Mouse (Mus musculus): ENCODE measurements around the gene Coro2b.
A peak's percentile ranks its signal among the peaks of the same experiment; 100 is the strongest.

Gene Coro2b

DNA sequence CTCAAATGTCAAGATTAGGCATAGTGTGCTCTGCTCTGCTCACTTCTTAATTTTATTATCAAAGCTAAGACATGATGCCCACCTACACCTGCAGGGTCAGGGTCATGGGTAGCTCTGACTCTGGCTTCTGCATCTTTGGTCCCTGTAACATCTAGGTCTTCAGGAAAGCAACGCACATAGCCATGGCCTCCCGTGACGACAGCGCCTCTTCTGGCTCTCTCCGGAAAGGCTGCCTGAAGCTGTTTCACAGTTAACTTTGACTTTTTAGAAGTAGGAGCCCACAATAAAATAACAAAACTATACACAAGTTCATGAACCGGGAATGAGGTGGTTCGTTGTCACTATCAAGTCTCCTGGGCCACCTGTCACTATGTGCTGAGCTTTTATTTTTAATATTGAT lies 99.4 kb downstream of the Coro2b start:
- no peak for DNase-seq

DNA sequence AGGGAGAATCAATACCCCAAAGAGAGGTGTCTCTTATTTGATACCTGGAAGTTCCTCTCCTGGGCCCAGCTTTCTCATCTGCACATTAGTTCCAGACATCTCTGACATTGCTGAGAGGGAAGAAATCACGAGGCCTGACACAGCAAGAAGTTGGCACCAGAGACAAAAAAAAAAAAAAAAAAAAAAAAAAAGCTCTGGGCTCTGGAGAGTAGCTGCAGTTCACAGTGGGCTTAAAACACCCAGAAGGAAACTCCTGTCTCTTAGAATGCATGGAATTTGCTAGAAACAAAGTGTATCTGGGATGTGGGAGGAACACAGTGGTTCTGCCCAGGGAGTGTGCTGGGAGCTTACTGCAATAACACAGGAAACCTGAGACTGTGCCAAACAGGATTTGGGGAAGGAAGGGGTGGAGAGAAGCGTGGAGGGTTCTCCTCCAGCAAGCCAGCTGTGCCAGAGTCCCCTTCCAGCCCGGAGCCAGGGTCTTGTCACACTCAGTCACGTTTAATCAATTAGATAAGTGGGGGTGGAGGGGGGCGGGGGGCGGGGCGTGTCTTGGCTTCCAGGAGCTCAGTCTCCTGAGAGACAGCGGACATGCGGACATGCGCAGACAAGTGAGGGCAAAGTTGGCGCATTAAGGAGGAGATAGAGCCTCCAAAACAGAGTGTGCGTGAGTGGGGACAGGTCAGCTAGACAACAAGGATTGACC lies 101.1 kb downstream of the Coro2b start:
- peak; percentile 69 to 76 for DNase-seq

DNA sequence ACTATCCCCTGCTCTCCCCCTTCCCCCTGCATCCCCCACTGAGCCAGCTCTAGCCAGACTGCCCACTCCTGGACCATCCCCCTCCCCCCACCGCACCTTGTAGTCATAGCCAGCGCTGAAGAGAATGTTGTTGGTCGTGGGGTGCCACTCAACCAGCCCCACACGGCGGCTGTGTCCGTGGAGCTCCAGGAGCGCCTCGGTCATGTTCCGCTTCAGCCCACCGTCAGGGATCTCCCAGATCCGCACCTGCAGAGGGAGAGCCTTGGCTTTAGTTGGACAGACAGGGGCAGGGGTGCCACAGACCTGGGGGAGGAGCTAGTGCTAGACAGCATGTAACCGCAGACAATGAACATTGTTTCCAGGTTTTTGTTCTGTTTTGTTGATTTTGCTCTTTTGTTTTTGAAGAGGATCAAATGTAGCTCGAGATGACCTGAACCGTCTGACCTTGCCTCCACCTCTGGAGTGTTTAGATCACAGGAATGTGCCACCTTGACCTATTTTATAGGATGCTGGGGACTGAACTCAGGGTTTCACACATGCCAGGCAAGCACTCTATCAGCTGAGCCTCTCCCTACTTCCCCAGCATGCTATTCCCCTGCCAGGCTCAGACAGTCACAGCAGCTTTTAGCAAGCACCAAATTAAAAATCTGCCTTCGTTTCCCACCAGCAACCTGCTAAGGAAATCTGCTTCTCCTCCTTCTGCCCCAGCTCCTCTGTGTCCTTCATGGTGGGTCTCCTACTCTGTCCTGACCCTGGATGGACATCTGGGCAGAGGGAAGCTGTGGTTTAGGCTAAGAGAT lies 104.4 kb downstream of the Coro2b start:
- peak; percentile 23 to 38 for DNase-seq

DNA sequence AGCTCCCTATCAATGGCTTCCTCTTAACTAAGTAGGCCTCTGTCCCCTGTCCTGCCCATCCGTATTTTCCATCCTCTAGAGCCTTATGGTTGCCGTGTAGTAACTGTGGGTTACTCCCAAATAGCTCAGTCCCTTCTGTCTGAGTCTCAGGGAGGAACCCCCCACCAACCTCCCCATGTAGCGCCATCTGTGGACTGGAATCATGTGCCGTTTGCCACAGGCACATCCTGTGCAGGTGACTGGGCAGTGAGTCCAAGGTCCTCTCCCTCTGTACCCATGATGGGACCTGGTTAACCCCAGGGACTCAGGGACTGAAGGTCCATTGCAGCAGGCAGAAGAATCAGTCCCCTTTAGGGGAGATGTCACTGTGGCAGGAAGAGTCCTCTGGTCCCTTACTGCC lies 106.1 kb downstream of the Coro2b start:
- DNase-seq: peak in 1 of 2 experiments; percentile 17

DNA sequence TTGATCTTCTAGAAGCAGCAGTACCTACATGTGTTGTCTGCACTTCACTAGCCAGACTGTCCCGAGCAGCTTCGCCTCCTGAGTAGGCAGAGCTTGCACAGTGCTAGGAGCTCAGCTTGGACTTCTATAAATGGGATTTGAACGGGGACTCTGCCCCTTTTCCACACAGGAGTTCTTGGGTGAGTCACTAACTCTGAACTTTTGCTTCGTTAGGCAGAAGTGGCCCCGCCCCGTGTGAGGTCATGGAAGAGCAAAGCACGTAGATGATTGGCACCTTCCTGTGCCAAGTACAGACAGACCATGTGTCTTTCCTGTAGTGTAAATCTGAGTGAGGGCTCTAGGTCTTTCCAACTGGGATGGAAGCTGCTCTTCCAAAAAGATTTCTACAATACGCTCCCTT lies 109.8 kb downstream of the Coro2b start:
- DNase-seq: no peak

DNA sequence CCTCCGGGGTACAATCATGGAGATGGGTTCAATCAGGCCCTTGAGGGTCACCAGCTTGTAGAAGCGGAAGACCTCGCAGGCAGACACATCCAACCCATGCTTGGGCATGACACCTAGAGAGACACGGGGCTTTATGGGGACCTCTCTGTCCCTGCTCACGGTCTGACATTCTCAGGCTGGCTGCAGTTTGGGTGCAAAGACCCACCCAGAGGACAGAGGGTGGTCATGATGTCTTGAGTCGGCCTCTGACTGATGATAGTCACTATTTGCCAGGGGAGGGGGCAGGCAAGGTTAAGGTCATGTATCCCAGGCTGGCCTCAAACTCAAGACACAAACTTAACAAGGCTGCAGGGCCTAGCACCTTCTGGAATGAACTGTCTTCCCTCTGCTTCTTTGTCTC lies 110.3 kb downstream of the Coro2b start:
- DNase-seq: no peak

DNA sequence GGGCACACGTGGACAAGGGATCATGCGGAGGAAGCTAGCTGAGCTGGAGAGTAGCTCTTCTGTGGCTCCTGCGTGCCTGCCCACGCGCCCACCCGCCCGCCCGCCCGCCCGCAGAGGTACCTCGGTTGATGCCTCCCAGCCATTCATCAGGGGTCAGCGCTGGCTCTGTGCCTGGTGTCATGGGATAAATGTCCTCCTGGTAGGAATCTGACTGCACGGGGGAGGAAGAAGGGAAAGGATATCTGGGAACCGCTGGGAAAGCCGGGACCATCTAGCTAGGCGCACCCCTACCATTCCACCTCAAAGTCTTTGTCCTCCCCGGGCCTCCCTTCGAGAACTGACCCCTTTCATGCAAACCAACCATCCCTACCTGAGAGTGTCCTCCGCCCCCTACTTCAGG lies 110.8 kb downstream of the Coro2b start:
- peak in 1 of 2 experiments; percentile 25 for DNase-seq

DNA sequence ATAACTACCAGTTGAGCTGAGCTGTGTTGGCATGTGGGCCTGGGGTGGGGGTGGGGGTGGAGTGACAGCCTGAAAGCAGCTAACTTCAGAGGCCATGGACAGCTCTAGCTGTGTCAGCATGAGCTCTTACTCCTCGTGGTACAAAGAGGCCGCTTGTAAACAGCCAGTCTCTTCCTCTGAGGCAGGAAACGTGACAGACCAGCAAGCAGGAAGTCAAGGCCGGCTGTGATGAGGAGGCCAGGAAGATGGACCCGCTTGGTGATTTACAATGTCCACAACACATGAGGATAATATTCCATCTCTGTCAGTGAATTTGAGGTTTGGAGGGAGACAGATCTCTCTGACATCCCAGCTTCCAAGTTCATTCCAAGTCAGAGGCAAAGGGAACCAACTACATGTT lies 111.6 kb downstream of the Coro2b start:
- DNase-seq: no peak

DNA sequence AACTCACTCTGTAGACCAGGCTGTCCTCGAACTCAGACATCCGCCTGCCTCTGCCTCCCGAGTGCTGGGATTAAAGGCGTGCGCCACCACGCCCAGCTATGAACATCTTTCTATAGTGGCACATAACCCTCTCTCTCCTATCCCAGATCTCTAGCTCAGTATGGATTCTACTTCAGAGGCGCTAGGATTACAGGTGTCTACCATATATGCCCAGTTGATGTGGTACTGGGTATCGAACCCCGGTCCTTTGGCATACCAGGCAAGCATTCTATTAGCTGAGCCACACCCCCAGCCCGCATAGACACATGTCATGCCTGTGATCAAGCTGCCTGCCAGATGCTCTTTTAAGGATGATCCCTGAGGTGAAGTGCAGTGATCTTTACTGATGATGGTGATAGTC lies 113.0 kb downstream of the Coro2b start:
- DNase-seq: peak in 1 of 2 experiments; percentile 16

DNA sequence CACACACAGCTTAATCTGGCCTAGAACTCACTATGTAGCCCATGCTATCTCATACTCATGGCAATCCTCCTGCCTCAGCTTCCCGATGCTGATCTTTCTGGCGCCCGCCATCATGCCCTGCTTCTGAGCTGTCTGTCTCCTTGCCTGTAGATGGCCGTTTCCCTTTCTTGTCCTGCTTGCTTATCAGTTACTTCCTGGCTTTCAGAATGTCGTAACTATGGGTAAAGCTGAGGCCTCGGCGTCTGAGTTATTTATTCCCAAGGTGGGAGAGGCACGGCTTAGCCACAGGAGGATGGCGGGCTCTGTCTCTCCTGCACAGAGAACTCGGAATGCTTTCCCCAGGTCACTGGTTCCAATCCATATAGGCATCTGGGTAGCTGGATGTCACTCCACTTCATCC lies 113.9 kb downstream of the Coro2b start:
- DNase-seq: peak in 1 of 2 experiments; percentile 15

DNA sequence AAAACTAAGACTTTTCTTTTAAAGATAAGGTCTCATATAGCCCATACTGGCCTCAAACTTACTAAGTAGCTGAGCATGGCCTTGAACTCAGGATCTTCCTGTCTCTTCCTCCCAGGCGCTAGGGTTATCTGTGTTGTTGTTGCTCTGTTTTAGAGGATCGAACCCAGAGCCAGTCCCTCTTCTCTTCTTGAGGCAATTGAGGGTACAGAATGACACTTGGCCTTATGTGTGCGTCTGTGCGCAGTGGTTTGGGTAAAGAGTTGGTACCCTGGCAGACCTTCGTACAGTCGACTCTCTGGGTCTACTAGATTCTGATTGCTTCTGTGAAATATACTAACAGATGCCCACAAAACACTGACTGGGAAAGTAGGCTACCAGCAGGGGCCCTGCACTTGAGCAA lies 114.9 kb downstream of the Coro2b start:
- DNase-seq: peak in 1 of 2 experiments; percentile 17

DNA sequence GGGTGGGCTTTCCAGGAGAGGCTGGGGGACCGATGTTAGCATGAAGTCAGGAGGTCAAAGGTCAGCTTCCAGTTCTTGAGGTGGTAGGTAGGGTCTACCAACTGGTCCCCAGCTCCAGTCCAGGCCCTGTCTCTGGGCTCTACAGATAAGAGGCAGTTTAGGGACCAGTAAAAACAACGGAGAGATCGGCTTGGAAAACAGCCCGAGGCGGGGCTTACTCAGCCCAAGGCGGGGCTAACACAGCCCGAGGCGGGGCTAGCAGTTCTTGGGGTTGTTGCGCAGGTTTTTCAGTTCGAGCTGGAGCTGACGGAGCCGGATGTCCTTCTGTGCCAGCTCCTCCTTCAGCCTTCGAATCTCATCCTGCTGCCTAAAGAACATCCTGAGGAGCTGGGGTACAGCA lies 115.8 kb downstream of the Coro2b start:
- DNase-seq: peak; percentile 67 to 76

DNA sequence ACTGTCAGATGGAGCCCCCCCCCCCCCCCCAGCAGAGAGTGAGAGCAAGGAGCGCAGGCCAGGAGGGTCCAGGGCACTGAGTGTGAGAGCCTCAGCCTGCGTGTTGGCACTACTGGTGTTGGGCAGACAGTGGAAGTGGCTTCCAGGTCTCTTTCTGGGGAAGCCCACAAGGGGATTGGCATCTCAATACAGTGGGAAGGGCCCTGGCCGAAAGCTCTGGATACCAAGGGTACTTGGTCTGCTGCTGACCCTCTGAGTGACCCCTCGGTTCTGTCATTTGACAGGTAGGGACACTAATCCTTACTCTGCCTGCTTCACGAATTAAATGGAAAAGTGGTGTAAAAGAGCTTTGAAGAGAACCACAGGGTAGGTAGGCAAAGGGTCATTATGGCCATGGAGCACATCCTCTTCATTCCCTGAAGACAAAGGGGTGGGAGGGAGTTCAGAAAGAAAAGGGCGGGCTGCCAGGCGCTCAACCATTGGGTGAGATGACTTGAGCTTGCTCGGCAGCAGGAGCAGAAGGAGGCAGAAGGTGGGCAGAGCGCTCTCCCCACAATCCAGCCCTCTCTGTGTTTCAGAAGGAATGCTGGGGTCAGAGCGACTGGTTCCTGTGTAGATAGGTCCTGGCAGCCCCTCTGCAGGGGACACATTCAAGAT lies 116.5 kb downstream of the Coro2b start:
- peak; percentile 76 to 77 for DNase-seq

DNA sequence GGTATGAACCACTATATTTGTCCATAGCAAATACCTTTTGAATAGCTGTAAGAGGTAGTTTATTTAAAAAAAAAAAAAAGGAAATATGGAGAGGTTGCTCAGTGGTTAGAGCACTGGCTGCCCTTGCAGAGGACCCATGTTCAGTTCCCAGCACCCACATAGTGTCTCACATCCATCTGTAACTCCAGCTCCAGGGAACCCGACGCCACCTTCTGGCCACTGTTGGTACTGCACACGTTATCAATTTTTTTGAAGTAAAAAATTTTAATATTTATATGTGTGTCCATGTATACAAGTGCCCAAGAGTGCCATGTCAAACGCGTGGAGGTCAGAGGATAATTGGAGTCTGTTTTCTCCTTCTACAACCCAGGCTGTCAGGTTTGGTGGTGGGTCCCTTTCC lies 118.1 kb downstream of the Coro2b start:
- peak in 1 of 2 experiments; percentile 42 for DNase-seq

DNA sequence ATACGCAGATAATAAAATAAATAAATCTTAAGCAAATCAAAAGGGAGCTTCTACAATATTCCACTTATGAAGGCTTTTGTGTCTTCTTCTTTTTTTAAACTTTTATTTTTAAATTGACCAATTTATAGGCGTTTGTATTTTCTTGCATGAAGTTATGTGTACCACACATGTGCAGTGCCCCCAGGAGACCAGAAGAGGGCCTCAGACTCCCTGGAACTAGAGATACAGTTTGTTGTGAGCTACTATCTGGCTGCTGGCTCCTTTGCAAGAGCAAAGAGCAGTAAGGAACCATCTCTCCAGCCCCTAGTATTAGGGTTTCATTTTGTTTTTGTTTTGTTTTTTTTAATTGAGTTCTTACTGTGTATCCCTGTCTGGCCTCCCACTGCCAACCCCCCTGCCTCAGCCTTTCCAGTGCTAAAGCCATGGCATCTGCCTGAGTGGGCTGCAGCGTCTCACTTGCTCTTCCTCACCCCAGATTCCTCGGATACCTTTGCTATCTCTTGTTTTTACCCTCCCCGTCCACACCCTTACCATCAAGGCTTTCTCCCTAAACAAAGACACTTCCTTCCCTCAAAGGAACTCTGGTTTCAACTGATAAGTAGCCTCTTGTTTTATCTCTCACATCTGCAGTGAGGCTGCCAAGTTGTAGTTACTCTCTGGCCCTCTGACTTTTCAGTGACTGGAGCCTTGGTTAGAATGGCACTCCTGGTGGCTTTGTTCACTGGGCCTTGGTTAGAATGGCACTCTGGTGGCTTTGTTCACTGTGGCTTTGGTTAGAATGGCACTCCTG lies 129.3 kb downstream of the Coro2b start:
- DNase-seq: no peak

DNA sequence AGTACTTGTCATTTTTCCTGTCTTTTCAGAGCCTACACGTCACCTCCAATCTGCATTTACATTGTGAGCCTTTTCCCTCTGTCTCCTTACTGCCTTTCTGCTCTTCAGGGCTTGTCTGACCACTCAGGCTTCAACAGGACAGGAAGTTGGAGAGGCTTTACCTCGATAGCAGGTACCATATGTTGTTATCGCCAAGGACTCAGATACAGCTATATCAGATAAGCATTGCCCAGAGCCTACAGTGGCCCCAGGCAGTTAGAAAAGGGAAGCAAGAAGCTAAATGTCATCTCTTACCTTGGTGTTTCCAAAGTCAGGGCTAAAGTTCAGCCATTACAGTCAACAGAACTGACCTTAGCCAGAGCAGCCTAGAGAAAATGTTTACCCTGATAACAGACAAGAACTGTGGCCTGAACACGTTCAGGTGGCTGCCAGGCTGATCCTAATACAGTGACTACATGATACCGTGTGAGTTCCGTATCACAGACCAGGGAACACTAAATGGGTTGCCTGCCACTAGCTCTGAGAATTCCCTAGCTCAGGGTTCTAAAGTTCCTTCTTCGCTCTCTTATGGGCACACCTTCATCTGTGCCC lies 130.3 kb downstream of the Coro2b start:
- DNase-seq: no peak

DNA sequence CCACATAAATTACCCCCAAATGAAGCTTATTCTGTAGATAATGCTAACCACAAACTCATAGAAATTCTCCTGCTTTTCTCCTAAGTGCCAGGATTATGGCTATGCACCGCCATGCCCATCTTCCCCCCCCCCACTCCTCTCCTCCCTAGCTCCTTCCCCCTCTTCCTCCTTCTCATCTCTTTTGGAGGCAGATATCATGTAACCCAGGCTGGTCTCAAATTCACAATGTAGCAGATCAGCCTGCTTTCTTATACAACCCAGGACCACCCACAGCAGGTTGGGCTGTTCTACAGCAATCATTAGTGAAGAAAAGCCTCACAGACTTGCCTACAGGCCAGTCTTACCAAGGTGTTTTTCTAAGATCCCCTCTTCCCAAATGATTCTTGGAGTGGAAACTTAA lies 135.3 kb downstream of the Coro2b start:
- DNase-seq: no peak

DNA sequence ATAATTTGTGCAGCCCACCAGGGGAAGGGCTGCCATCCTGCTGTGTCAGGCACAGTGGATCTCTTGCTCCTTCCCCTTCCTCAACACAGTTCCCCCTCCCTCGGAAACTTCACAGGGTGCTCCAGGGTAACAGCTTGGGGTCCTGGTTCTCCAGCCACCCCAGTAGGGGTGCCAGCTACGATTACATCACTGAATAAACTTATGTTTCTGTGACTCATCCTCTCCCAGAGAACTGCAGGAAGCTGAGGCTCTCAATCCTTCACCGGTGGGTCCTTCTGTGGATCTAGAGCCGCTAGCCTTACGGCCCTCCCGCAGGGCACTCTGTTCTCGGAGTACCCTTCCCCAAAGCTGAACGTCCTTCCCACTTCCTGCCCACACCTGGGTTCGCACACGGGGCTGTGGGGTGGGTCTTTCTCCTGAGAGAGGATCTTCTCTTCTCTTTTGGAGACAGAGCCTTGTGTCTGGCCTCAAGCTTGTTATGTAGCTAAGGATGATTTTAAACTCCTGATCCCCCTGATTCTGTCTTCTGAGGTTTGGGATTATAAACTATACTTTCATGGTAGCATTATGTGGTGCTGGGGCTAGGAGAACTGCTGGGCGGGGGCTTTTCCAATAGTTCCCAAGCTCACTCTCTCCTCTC lies 136.2 kb downstream of the Coro2b start:
- DNase-seq: no peak

DNA sequence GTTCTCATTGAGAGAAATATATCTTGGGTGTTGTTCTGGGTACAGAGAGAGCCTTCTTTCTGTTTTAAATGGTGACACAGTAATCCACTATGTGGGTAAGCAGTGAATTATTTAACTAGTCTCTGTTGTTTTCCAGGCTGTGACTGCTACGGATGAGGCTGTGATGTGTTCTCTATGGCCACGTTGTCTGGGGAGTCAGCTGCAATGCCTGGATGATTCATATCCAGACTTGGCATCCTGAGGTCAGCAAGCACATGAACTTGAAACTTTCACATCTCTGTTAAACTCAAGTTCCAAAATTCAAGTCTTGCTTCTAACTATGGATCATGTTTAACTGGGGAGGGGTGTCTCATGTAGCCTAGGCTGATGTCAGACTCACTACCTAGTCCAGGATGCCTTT lies 142.7 kb downstream of the Coro2b start:
- no peak for DNase-seq

DNA sequence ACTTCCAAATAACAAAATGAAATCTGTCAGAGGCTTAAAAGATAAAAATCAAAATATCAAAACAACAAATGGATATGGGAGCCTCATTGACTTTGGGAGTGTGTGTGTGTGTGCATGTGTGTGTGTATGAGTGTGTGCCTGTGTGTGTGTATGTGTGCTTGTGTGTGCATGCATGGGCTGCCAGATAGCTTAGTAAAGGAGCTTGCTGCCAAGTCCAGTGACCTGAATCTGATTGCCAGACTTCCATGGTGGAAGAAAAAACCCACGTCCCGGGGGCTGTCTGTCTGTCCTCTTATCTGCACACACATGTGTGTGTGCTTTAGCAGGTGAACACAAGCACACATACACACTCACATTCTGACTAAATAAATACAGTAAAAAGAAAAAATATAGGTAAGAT lies 143.3 kb downstream of the Coro2b start:
- peak; percentile 41 to 54 for DNase-seq

DNA sequence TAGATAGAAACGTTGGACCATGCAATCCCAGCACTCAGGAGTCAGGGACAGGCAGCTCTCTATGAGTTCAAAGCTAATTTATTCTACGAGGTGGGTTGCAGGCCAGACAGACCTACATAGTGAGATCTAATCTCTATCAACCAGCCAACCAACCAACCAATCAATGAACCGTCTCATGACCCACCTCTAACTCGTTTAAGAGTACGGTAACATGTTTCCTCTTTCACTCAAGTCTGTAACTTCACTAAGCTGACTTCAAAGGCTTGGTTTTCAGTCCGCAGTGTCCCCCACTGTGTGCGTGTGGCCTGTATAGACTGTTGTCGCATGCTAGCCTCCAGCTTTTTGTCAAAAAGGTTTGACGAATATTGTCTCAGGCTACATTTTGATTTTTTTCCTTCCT lies 147.1 kb downstream of the Coro2b start:
- DNase-seq: no peak

Measured in cerebellum, postnatal 10 days (tissue).